Mouse (Mus musculus) heart, embryonic 14.5 days (tissue): ENCODE results near the gene Tcp11l1. TPM values are rescaled to one million over a fixed set of nuclear protein-coding genes. Genes with fewer than 3 reads are reported as not detected.

Source experiments
- ATAC-seq: fragments of 200-750 bp; cut with Nextera tagmentation; 2 replicates; pipeline ENCODE4 v1.8.0; 2017; ENCODE audit warnings: low read depth, moderate TSS enrichment; ENCODE audit not compliant: insufficient number of reproducible peaks, insufficient read depth, low FRiP score
- H3K27ac ChIP-seq, 2 experiments: fragments of 200-500 bp in 1 of 2; fragments of 300-500 bp in 1 of 2; sonication (generic) in 1 of 2; replicated peaks in 1 of 2; 2 replicates each; pipeline ENCODE4 v1.5.1; 2012 to 2014; ENCODE audit warnings: low read depth in 2 of 2, low read length in 2 of 2, control low read depth in 1 of 2, mild to moderate bottlenecking in 1 of 2, mixed read lengths in 1 of 2; ENCODE audit not compliant: control insufficient read depth in 1 of 2, insufficient read depth in 1 of 2
- H3K27me3 ChIP-seq: fragments of 300-500 bp; sonication (generic); 2 replicates; pipeline ENCODE4 v1.6.1; 2014; ENCODE audit warnings: mild to moderate bottlenecking, low read length, control low read depth; ENCODE audit not compliant: control insufficient read depth, insufficient read depth
- H3K36me3 ChIP-seq: fragments of 300-500 bp; sonication (generic); 2 replicates; pipeline ENCODE4 v1.6.1; 2014; ENCODE audit warnings: mild to moderate bottlenecking, control low read depth, low read length, mixed read lengths; ENCODE audit not compliant: control insufficient read depth, insufficient read depth
- H3K4me1 ChIP-seq, 2 experiments: fragments of 200-500 bp in 1 of 2; fragments of 300-500 bp in 1 of 2; sonication (generic) in 1 of 2; 2 replicates each; pipeline ENCODE4 v1.6.1; 2012 to 2014; ENCODE audit warnings: low read length in 2 of 2, control low read depth in 1 of 2, mixed read lengths in 1 of 2; ENCODE audit not compliant: control insufficient read depth in 2 of 2, insufficient read depth in 2 of 2
- H3K4me2 ChIP-seq: fragments of 300-500 bp; sonication (generic); 2 replicates; pipeline ENCODE4 v1.6.1; 2014; ENCODE audit warnings: mild to moderate bottlenecking, low read length
- H3K4me3 ChIP-seq, 2 experiments: fragments of 200-500 bp in 1 of 2; fragments of 300-500 bp in 1 of 2; sonication (generic) in 1 of 2; 2 replicates each; pipeline ENCODE4 v1.5.1; 2012 to 2014; ENCODE audit warnings: low read length in 2 of 2, mild to moderate bottlenecking in 2 of 2, control low read depth in 1 of 2, low read depth in 1 of 2, moderate library complexity in 1 of 2; ENCODE audit not compliant: control insufficient read depth in 1 of 2, insufficient read depth in 1 of 2
- H3K9ac ChIP-seq: fragments of 300-500 bp; sonication (generic); 2 replicates; pipeline ENCODE4 v1.6.1; 2014; ENCODE audit warnings: mild to moderate bottlenecking, low read length
- H3K9me3 ChIP-seq: fragments of 300-500 bp; sonication (generic); 2 replicates; pipeline ENCODE4 v1.6.1; 2016; ENCODE audit warnings: low read length, control low read depth; ENCODE audit not compliant: control insufficient read depth
- WGBS: fragments of 180-500 bp; shearing (Covaris S2); extraction: QIAGEN DNeasy Blood & Tissue Kit; methylation state at CpG from one replicate; pipeline ENCODE4 v1.1.7; 2014; 5-methylcytosine and 5-hydroxymethylcytosine counted together
- polyA plus RNA-seq: library from polyadenylated mRNA; unstranded; fragments of >200 nt; fragmentation: Nextera tagmentation; extraction: Ambion mirVana; gene quantifications from 2 replicates; pipeline ENCODE4 v1.2.1, GENCODE M21; 2014

Gene Tcp11l1
- polyA plus RNA-seq, 1 experiment from 2014 or later = 37.8 TPM

GRCm38 (mm10) chr2:104710670-104711370, 1.1 kb downstream of the Tcp11l1 start:
- Histone ChIP-seq H3K27ac (no peak overlapping the region), H3K27me3 (no peaks in the 10 kb centered on the region), H3K36me3 (peaks cover 7% of the 10 kb centered on the region; the same call in 1 of the 2 replicates), H3K4me2 (peak overlapping the region; percentile 65), H3K9me3 (no peaks in the 10 kb centered on the region), H3K4me1 (peaks cover 5 to 17% of the 10 kb centered on the region in 2 experiments), H3K9ac (no peak overlapping the region), H3K4me3 (peak overlapping the region in 1 of 2 experiments; percentile 84; a peak in 2 of 4 replicates)
- WGBS = 40% methylated on average over 6 of the region's 6 CpGs
- ATAC-seq = no peak

GRCm38 (mm10) chr2:104709786-104710337, 2.1 kb downstream of the Tcp11l1 start:
- Histone ChIP-seq H3K36me3 (peaks cover 16% of the 10 kb centered on the region; the same call in 1 of the 2 replicates), H3K4me1 (peaks cover 5 to 17% of the 10 kb centered on the region in 2 experiments), H3K27me3 (no peaks in the 10 kb centered on the region), H3K9ac (peak overlapping the region; percentile 3; the same call in 1 of the 2 replicates), H3K27ac (no peak overlapping the region; a peak in 1 of 4 replicates), H3K4me2 (no peak overlapping the region), H3K4me3 (no peak overlapping the region), H3K9me3 (no peaks in the 10 kb centered on the region)
- 29% methylated on average over 6 of the region's 6 CpGs for WGBS
- ATAC-seq = no peak

DNA sequence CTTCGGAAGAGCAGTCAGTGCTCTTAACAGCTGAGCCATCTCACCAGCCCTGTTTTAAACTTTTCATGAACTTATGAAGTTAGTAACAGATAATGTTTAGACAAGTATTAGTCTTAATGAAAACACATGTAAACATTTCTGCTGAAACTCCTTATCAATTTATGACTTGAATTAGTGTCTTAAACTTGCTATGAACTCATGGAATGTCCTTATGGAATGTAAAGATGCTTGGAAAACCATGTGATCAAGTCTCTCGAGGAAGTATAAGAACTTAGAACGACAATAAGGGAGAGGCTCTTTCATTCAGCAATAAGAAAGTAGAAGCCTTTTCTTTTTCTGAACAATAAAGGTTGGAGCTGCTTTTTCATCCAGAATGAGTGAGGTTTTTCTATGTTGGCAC, 7.6 kb downstream of the Tcp11l1 start:
- Histone ChIP-seq H3K9ac (no peak overlapping the region), H3K4me2 (no peak overlapping the region), H3K27ac (no peak overlapping the region), H3K4me1 (no peaks in the 10 kb centered on the region; a peak in 1 of 4 replicates), H3K36me3 (peaks cover 25% of the 10 kb centered on the region; the same call in 1 of the 2 replicates), H3K9me3 (no peaks in the 10 kb centered on the region), H3K4me3 (no peak overlapping the region), H3K27me3 (no peaks in the 10 kb centered on the region)
- 86% methylated on average over 3 of the region's 3 CpGs for WGBS
- ATAC-seq = no peak

- Histone ChIP-seq H3K27ac (no peak overlapping the region), H3K9me3 (no peaks in the 10 kb centered on the region), H3K4me1 (no peaks in the 10 kb centered on the region), H3K4me3 (no peak overlapping the region), H3K36me3 (peaks cover 25% of the 10 kb centered on the region; the same call in 1 of the 2 replicates), H3K4me2 (no peak overlapping the region), H3K27me3 (no peaks in the 10 kb centered on the region), H3K9ac (no peak overlapping the region)
- WGBS = 80% methylated on average over 3 of the region's 3 CpGs
- no peak for ATAC-seq
Observed at GRCm38 (mm10) chr2:104703158-104703557, 8.8 kb downstream of the Tcp11l1 start.

DNA sequence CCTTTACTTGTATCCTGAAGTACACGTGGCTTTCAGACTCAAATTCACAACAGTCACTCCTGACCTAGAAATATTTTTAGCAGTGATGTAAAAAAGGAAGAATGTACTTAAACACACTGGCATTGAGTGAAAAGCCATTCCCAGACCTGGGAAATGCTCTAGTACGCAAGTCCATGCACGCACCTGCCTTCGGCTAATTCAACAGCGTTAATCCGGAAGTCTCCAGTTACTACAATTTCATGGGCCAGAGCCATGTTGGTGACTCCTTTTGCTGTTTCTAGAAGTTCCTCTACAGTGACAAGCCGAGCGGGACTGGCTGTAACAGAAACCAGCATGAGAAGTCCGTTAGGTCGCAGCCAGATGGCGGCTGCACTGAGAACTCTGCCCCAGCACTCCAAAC, 12.3 kb downstream of the Tcp11l1 start:
- Histone ChIP-seq H3K4me2 (no peak overlapping the region), H3K27me3 (no peaks in the 10 kb centered on the region), H3K36me3 (peaks cover 10% of the 10 kb centered on the region; the same call in 1 of the 2 replicates), H3K9ac (no peak overlapping the region), H3K9me3 (no peaks in the 10 kb centered on the region), H3K4me1 (no peaks in the 10 kb centered on the region), H3K27ac (no peak overlapping the region), H3K4me3 (no peak overlapping the region)
- WGBS = 80% methylated on average over 11 of the region's 11 CpGs
- ATAC-seq = no peak

GRCm38 (mm10) chr2:104692551-104692950, 19.4 kb downstream of the Tcp11l1 start:
- no peak for ATAC-seq

GRCm38 (mm10) chr2:104690720-104691119, 21.2 kb downstream of the Tcp11l1 start:
- Histone ChIP-seq H3K4me2 (no peak overlapping the region), H3K4me3 (no peak overlapping the region), H3K4me1 (peaks cover 4% of the 10 kb centered on the region in 2 experiments; a peak in 2 of 4 replicates), H3K27me3 (no peaks in the 10 kb centered on the region), H3K9ac (no peak overlapping the region), H3K9me3 (no peaks in the 10 kb centered on the region), H3K27ac (no peak overlapping the region), H3K36me3 (no peaks in the 10 kb centered on the region)
- no peak for ATAC-seq
- 77% methylated on average over 4 of the region's 4 CpGs for whole genome bisulfite sequencing

More at GRCm38 (mm10) chr2:104692551-104692950, 19.4 kb downstream of the Tcp11l1 start:
- no peaks in the 10 kb centered on the region for H3K9me3 ChIP-seq
- no peaks in the 10 kb centered on the region for H3K27me3 ChIP-seq
- H3K36me3 ChIP-seq = 0 out of 2 replicates have a peak, but pooled peaks cover 3% of the 10 kb centered on the region
- WGBS = 29% methylated on average over 2 of the region's 2 CpGs
- H3K4me2 ChIP-seq = no peak overlapping the region
- no peak overlapping the region for H3K4me3 ChIP-seq
- H3K4me1 ChIP-seq = peaks cover 4% of the 10 kb centered on the region in 2 experiments; a peak in 2 of 4 replicates
- H3K27ac ChIP-seq = no peak overlapping the region
- no peak overlapping the region for H3K9ac ChIP-seq
